Mouse (Mus musculus) testis, adult 2 months (tissue): ENCODE results near the gene Guca2b.

Experiments used
- CTCF ChIP-seq: fragments of 200-500 bp; IDR thresholded peaks from 2 replicates; pipeline ENCODE4 v1.5.1; 2012; ENCODE audit warnings: low read depth, mild to moderate bottlenecking, inconsistent platforms, low read length, moderate library complexity; ENCODE audit not compliant: control insufficient read depth, insufficient read depth, insufficient replicate concordance
- POLR2A ChIP-seq: fragments of 200-500 bp; IDR thresholded peaks from 2 replicates; pipeline ENCODE4 v1.6.1; 2012; ENCODE audit warnings: low read depth, mild to moderate bottlenecking, inconsistent platforms, low read length, moderate library complexity; ENCODE audit not compliant: control insufficient read depth

GRCm38 (mm10) chr4:119666116-119666515 is 7.4 kb upstream of the Guca2b start:
- TF ChIP-seq CTCF (no peak), POLR2A (no peak)
